Mouse (Mus musculus) embryonic fibroblast, embryonic 13.5 days (primary cell): ENCODE measurements around the gene Chad.

Source experiments
- CTCF ChIP-seq: IDR thresholded peaks from 2 replicates; pipeline ENCODE4 v1.5.1; 2011; ENCODE audit warnings: mild to moderate bottlenecking, control low read depth, low read length, moderate library complexity, borderline replicate concordance; ENCODE audit not compliant: insufficient read depth
- POLR2A ChIP-seq: IDR thresholded peaks from 2 replicates; pipeline ENCODE4 v1.6.1; 2011; ENCODE audit warnings: low read depth, mild to moderate bottlenecking, control low read depth, low read length, moderate library complexity

- TF ChIP-seq CTCF, result no peak
- no peak for TF ChIP-seq POLR2A
These were observed 31.7 kb upstream of the Chad start for GRCm38 (mm10) chr11:94533171-94533570.
